Mouse (Mus musculus): ENCODE measurements around the gene Foxj3.
"Not testable (repeated sequence)": the region's sequence is repeated elsewhere in the genome, so short reads cannot be mapped to it uniquely, and the experiment has no call there.

Gene Foxj3

DNA sequence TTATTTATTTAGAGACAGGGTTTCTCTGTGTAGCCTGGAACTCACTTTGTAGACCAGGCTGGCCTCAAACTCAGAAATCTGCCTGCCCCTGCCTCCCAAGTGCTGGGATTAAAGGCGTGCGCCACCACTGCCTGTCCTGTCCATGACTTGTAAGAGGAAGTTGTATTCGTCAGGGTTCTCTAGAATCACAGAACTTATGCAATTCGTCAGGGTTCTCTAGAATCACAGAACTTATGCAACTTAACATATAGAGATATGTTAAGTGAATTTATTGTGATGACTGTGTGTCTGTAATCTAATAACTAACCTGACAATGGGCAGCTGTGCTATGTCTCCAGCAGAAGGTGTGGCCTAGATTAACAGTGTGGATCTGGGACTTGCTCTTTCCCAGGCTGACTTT, at the start of gene Foxj3:
Gene Foxj3, plus strand, starts transcription at position 390 of the 400 bp plus-strand sequence.
- not testable (repeated sequence) for ATAC-seq (ENCODE audit: insufficient number of reproducible peaks, low FRiP score, low TSS enrichment)

DNA sequence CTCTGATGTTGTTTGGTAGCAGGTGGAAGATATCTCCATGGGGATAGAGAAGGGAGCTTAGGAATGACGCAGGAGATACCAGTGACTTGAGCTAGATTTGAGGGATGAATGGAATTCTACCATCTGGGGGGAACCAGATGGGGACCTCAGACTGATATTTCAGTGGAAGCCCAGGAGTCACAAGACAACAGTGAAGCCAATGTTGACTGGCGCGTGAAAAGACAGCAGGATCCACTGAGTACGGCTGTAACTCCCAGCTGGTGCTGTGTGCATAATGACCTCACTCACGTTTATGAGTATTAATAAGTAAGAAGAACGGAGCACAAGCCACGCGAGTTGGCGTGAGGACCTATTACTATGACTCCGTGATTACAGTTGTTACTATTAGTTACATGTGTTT, 47.1 kb upstream of the Foxj3 start:
- no peak for ATAC-seq (ENCODE audit: insufficient number of reproducible peaks, low FRiP score, low TSS enrichment)

- ATAC-seq (ENCODE audit: insufficient number of reproducible peaks, low FRiP score, low TSS enrichment), result no peak
Observed at GRCm38 (mm10) chr4:119490806-119491205, 46.0 kb upstream of the Foxj3 start.

GRCm38 (mm10) chr4:119492291-119492932, 44.4 kb upstream of the Foxj3 start, which contains the start of gene Rimkla:
Rimkla (minus strand) TSS chr4:119492628.
- peak; percentile 90 for ATAC-seq (ENCODE audit: insufficient number of reproducible peaks, low FRiP score, low TSS enrichment)

- ATAC-seq (ENCODE audit: insufficient number of reproducible peaks, low FRiP score, low TSS enrichment), result no peak
Observed at GRCm38 (mm10) chr4:119492933-119493327, 43.9 kb upstream of the Foxj3 start.

- no peak for ATAC-seq (ENCODE audit: insufficient number of reproducible peaks, low FRiP score, low TSS enrichment)
Observed at GRCm38 (mm10) chr4:119498319-119498848, 38.4 kb upstream of the Foxj3 start.

DNA sequence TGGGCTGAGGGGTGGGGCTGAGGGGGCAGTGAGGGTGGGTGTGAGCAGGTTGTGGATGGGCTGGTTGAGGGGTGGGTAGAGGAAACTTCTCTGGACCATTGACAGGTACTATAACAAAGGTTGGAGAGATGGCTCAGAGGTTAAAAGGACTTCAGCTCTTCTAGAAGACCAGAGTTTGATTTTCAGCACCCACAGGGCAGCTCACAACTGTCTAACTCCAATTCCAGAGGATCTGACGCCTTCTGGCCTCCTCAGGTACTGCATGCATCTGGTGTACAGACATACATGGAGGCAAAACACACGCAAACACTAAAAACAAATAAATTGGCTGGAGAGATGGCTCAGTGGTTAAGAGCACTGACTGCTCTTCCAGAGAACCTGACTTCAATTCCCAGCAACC, 25.2 kb upstream of the Foxj3 start:
- no peak for ATAC-seq (ENCODE audit: insufficient number of reproducible peaks, low FRiP score, low TSS enrichment)

DNA sequence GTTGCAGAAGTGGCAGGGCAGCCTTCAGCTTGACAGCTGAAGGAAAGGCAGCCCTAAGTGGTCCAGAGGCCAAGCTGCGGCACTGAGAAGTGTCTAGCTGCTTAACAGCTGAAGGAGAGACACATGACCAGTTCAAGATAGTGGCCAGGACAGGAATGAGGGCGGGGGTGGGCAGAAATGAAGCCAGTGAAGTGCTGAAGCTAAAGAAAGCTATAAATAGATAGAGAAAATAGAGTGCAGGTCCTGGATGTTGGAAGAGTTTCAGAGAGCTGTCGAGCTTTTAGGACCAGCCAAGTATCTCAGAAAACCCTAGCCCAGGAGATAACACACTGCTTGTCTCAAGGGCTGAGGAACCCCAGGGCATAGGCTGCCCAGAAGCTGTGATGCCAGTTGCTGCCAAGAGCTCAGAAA, 24.1 kb upstream of the Foxj3 start:
- ATAC-seq (ENCODE audit: insufficient number of reproducible peaks, low FRiP score, low TSS enrichment), result no peak

DNA sequence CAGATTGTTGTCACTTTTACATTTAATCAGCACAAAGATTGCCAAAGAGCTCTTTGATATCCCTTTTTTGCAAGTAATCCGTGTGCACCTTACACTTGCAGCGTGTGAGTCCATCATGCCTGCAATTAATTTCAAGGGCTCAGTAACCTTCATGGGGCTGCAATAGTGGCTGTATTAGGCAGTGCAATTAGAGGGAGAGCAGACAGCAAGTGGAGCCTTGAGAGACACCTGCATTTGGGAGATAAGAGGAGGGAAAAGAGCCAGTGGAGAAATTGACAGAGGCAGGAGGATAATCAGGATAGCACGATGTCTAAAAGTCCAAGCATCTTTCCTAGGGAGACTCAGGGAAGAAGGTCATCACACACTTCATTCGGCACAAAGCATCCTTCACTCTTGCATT, 13.2 kb upstream of the Foxj3 start:
- ATAC-seq (ENCODE audit: insufficient number of reproducible peaks, low FRiP score, low TSS enrichment), result no peak

- no peak for ATAC-seq (ENCODE audit: insufficient number of reproducible peaks, low FRiP score, low TSS enrichment)
Observed at GRCm38 (mm10) chr4:119524010-119524409, 12.8 kb upstream of the Foxj3 start.

DNA sequence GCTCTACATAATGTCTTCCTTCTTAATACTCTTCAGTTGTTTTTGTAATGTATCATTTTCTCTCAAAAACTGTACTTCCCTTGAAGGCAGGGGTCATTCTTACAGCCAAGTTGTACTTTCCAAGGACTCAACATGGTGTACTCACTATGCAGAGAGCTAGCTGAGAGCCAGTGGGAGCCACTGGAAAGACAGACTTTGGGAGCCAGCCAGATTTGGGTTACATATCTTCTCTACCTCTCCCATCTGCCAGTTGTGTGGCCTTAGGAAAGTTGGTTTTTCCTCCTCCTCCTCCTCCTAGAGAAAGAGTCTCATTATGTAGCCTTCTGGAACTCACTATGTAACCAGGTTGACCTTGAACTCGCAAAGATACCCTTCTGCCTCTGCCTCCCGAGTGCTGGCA, 12.3 kb upstream of the Foxj3 start:
- ATAC-seq (ENCODE audit: insufficient number of reproducible peaks, low FRiP score, low TSS enrichment), result no peak

DNA sequence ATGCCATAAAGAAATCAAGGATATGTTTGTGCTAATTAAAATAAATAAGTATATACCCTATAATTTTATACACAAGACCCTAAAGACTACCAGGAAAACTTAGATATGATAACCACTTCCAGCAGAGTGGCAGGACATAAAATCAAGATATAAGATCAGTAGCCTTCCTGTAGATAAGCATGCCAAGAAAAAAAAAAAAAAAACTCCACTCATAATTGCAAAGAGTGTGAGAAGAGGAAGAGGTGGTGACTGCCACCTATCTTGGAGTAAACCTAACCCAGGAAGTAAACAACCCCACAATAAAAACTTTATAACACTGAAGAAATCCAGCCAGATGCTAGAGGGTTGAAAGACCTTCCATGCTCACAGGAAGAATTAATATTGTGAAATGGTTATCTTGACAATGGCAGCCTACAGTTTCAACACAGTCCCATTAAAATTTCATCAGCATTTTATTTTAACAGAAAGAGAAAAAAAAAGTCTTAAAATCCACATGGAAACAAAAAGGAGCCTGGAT, 10.4 kb upstream of the Foxj3 start:
- ATAC-seq (ENCODE audit: insufficient number of reproducible peaks, low FRiP score, low TSS enrichment), result no peak

DNA sequence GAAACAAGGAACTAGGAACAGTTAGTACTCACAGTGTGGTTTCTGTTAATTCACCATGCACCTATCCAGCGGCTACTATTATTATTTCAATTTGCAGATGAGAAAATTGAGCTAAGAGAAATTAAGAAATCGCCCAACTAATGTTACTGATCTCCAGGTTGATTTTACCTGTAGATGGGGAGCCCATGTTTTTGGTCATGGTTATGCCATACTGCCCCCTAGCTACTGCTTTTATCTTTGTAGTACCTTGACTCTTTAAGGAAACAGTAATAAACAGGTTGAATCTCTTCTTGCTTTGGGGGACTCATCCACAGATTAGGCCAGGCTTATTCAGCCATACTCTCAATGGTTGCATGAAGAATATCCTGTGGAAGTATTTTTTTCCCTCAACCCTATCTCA, 5.0 kb upstream of the Foxj3 start:
- no peak for ATAC-seq (ENCODE audit: insufficient number of reproducible peaks, low FRiP score, low TSS enrichment)

- ATAC-seq (ENCODE audit: insufficient number of reproducible peaks, low FRiP score, low TSS enrichment), result no peak
Observed at GRCm38 (mm10) chr4:119535103-119535502, 1.7 kb upstream of the Foxj3 start.

DNA sequence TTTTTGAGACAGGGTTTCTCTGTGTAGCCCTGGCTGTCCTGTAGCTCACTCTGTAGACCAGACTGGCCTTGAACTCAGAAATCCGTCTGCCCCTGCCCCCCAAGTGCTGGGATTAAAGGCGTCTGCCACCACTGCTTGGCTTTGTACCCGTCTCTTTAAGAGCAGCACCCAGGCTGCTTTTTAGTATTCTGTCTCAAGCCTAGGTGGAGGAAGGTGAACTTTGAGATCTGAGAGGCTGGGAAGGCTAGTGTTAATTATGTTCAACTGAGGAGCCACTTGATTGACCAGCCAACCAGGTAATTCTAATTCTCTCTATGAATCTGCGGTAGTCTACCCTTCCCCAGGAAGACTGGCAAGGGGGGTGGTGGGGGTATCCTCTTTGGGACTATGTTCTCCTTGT, 632 bp downstream of the Foxj3 start:
- no peak for ATAC-seq (ENCODE audit: insufficient number of reproducible peaks, low FRiP score, low TSS enrichment)

DNA sequence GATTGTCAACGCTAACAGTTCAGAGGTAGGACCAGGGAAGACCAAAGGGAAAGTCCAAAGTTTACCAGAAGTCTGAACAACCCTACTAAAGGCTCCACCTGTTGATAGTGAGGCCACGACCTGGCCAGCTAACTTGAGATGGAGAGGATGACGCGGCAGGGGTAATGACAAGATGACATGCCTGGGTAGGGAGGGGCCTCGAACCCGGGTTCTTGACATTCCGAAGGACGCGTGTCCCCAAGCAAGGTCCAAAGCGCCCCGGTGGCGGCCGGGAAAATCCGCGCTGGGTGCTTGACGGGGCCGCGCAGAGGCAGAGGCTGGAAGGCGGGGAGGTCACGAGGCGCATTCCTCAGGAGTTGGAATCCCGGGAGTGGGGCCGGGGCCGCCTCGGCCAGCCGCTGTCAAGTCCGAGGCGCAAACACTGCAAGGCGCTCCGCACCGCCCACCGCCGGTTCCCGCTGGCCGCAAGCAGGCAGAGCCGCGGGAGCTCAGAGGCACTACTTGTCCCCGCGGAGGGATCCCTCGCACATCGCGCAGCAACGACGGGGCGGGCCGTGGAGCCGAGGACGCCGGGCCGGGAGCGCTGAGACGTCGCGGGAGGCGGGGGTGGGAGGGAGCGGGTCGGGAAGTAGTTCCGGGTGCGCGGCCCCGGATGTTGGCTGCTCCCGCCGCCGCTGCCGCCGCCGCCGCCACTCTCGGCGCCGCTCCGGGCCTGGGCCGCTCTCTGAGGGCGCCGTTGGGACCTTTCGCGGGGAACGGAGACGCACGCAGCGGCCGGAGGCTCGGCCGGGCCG, 2.4 kb downstream of the Foxj3 start, which contains the start of gene Frg2f1:
Gene Frg2f1, minus strand, starts transcription at position 499 of the 794 bp plus-strand sequence.
- ATAC-seq (ENCODE audit: insufficient number of reproducible peaks, low FRiP score, low TSS enrichment), result peak; percentile 86

DNA sequence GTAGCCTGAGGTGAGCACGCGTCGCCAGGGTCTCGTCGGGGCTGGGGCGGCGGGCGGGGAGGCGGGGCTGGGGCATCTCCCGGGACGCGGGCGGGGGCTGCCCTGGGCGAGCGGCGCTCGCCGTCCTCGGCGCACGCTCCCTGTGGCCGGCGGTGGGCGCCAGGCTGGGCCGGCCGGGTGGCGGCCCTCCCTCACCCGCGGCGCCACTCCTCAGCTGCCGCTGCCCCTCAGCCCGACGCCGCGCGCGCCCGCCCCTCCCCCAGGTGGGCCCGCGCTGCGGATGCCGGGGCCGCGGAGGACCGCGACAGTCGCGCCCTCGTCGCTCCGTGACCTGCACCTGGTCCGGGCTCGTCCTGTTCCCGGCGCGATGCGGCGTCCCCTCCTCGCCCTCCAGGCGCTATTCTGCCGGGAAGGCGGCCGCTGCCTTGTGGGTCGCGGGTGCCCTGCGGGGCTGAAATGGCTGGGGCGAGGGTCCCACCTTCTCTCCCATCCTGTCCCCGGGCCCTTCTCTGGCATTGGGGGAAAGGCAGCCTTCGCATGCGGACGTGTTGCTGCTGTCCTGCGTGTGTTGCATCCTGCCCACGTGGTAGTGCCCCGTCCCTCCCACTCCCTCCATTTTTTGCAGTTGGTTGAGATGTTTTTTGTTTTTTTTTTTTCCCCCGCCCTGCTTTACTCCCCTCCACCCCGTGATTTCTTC, 3.2 kb downstream of the Foxj3 start:
- ATAC-seq (ENCODE audit: insufficient number of reproducible peaks, low FRiP score, low TSS enrichment), result peak; percentile 45

GRCm38 (mm10) chr4:119540533-119540890, 3.7 kb downstream of the Foxj3 start:
- ATAC-seq (ENCODE audit: insufficient number of reproducible peaks, low FRiP score, low TSS enrichment), result no peak

DNA sequence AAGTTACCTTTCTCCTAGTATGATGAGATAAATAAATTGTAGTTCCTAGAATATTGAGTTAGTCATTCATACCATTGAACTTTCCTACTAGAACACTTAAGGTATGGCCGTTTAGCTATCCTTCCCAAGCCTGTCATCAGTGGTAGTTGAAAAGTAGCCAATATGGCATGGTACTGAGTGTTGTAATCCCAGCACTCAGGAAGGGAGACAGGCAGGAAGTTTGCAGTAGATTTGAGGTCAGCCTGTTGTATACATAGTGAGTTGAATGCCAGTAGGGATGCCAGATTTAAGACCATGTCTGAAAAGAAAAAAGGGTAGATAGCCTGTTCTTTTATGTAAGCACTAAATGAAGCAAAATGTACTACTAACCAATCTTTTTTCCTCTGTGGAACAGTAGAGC, 14.1 kb downstream of the Foxj3 start:
- ATAC-seq (ENCODE audit: insufficient number of reproducible peaks, low FRiP score, low TSS enrichment), result no peak

- ATAC-seq (ENCODE audit: insufficient number of reproducible peaks, low FRiP score, low TSS enrichment), result no peak
Observed at GRCm38 (mm10) chr4:119555466-119555865, 18.7 kb downstream of the Foxj3 start.

DNA sequence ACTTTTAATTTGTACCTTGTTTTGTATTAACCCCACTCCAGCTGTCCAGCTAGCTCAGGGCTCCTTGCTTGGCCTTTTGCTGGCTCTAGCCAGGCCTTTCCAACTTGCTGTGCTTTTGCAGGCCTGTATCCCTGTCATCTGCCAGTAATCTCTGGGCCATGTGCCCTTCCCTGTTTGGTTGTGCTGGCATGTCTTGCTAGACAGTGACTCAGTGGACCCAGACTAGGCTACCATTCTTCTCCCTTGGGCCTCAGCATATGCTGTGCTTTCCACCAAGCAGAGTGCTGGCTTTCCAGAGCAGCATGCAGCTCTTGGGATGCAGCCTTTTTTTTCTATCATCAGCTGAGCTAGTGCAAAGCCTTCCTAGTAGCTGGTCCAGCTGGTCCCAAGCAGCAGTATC, 26.3 kb downstream of the Foxj3 start:
- no peak for ATAC-seq (ENCODE audit: insufficient number of reproducible peaks, low FRiP score, low TSS enrichment)
